Mouse (Mus musculus) adrenal gland, postnatal 25 days (tissue): ENCODE results near the gene Ada. TPM values are rescaled to one million over a fixed set of nuclear protein-coding genes. Genes with fewer than 3 reads are reported as not detected.

ENCODE experiments used
- DNase-seq: peaks from one replicate; pipeline ENCODE4 v3.0.0; 2021; ENCODE audit warnings: mixed read lengths
- total RNA-seq: library from RNA; stranded (reverse); gene quantifications from 2 replicates; pipeline ENCODE4 v1.2.3, GENCODE M21; 2021

Gene Ada
- total RNA-seq, 1 experiment from 2014 or later = 3.6 TPM

GRCm38 (mm10) chr2:163732021-163732420 is 18.0 kb downstream of the Ada start:
- no peak for DNase-seq

DNA sequence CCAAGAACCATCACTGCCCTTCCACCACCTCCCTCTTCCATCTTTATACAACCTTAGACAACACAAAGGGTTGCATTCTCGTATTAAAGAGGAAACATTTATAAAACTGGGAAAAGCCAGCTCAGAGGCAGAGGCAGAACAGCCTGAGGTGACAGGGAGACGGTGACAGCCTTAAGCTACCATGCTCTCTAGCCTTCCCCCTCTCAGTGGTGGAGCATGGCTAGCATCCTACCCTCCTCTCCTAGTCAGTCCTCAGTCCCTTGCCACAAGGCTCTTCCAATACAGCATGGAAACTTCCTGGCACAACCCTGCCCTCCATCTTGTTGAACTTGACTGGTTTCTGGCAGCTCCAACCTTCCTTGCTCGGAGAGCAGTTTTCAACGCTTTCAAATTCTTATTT is 21.7 kb downstream of the Ada start:
- no peak for DNase-seq

DNA sequence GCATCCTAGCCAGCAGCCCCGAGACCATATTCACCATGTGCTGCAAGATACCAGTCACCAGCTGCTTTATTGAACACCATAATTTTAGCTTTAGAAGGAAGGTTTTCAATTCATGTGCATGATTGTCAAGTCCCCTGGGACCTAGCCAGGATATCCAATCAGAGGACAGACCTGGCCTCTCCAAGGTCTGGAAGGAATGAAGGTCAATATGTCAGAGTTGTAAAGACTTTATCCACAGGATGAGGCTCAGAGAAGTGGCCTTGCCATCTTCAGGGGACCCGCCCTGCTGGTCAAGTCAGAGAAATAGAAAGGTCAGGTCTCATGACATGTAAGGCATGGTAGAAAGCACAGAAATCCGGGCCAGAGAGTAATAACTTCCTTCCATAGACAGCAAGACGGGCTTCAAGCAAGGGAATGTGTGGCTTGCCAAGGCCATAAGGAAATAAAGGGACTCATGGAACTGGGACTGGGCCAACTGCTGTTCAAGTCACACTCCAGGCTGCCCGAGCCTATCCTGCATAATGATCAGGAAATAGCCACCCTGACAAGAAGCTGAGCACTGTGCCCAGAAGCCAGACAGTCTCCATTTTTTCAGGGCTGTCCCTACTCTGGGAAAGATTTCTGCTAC is 23.2 kb downstream of the Ada start:
- DNase-seq = peak; percentile 23

GRCm38 (mm10) chr2:163722550-163722949 is 27.5 kb downstream of the Ada start:
- DNase-seq = peak; percentile 83

DNA sequence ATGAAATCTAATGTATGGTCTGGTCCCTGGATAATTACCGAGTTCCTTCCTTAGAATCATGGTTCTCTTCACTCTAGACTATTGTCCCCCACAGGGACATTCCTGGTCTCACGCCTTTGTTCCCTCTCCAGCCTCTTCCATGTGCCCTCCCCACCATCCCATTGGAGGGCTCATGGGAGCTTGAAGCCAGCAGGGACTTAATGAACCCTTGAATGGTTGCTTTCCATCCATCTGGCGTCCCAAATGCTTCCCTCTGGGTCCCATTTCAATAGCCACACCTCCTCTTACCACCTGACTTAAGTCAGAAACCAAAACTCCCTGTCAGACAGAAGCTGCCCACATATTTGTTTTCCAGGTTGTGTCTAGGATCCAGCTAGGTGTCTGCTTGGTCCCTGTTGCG is 30.4 kb downstream of the Ada start:
- DNase-seq = no peak

DNA sequence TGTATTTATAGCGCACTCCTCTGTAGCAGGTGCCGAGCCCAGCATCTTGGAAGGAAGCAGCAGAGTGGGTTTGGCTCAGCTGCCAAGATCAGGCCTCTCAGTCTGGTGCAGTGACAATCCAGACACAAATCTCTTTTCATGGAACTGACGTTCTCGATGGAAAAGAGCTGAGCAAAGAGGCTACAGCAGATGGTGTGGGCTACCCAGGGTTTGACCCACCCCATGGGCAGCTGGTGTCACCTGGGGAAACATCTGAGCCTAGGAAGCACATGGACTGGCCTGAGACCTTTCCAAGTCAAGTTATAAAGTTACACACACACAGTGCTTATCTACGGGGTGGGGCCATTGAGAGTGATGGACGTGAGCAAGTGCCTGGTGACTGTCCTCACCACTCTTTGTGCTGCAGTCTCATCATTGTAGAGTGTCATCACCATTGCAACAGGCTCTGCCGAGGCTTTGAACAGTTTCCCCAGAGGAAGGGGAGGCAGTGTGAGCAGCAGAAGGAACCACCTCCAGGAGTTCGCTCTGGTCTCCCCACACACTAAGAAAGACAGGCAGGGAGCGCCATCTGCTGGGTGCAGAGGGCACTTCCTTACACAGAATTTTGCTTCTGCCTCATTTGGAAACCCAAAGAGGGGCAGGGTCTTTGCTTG is 31.0 kb downstream of the Ada start:
- peak; percentile 83 for DNase-seq

DNA sequence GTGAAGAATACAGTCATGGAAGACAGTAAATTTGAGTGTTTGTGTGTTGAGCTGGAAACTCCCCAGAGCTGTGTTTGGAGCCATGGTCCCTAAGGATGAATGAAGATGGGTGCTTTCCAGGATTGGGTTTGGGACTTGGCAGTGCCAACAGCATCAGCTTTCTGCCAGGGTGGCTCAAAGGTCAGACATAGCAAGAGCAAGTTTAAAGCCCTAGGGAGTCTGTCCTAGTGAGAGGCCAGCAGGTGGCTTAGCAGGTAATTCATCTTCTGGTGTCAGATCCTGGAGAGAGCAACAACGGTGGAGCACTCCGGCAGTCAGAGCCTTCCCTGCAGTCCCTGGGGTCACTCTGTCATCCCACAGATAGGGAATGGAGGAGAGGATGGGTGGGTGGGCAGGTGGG is 31.5 kb downstream of the Ada start:
- no peak for DNase-seq

GRCm38 (mm10) chr2:163716853-163717252 is 33.2 kb downstream of the Ada start:
- no peak for DNase-seq

- DNase-seq = no peak
Observed at GRCm38 (mm10) chr2:163716448-163716847, 33.6 kb downstream of the Ada start.

GRCm38 (mm10) chr2:163713340-163713739 is 36.7 kb downstream of the Ada start:
- DNase-seq = no peak

DNA sequence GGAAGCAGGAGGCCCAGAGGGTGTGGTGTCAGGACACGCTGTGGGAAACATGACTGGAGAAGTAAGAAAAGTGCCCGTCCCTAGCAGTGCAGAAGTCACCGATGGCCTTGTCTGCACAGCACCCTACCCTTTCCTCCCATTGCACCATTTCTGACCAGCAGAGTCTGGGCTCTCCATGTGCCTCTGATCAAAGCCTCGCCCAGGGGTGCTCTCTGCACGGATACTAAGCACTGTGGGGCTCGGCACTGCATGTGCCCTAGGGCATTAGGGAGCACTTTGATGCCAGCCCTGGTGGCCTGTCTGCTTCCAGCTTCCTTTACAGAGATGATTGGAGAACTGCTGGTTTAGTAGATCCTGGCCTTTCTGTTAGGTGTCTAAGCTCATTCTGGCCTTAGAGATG is 37.2 kb downstream of the Ada start:
- DNase-seq = no peak

GRCm38 (mm10) chr2:163712473-163712872 is 37.6 kb downstream of the Ada start:
- no peak for DNase-seq

DNA sequence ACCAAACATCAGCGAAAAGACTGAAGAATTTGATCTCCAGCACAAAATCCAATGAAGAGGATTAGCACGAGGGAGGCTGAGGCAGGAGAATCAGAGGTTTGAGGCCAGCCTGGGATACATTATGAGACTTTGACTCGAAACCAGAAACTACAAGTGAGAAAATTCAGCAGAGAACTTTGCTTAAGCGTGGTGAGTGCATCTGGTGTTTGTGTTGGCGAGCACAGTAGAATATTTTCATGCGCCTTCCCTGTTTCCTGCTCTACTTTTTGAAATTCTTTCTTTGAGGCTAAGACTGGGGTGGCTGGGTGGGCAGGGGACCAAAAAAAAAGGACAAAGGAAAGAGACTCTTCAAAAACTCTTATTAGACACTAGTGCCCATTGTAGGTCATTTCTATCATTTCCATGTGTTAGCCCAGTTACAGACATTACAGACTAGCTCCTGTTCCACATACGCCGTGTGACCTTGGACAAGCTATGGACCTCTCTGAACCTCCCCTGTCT is 38.6 kb downstream of the Ada start:
- DNase-seq = no peak

DNA sequence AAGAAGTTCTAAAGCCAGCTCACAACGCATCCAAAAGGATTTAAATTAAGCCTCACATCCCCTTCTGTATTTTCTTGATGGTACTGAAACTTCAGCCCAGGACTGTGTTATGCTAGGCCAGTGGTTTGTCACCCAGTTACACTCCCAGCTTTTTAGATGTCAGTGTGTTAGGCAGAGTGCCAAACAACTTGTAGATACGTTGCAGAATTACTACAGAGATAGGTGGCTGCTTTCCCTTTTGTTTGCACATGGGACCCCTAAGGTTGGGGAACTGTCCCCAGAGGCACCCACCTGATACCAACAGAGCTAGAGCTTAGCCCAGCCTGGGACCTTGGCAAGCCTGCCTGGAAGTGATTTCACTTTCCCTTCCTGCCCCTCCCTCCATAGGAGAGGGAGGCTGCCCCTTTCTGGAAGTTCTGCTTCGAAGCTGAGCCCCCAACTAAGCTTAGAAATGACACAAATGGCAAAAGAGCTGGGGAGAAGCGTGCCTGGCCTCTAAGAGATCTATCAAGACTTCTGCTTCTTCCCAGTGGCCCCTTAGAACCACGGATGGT is 39.4 kb downstream of the Ada start:
- DNase-seq = no peak

- no peak for DNase-seq
Observed at GRCm38 (mm10) chr2:163710000-163710399, 40.0 kb downstream of the Ada start.

- no peak for DNase-seq
Observed at GRCm38 (mm10) chr2:163708763-163709250, 41.2 kb downstream of the Ada start.

GRCm38 (mm10) chr2:163708321-163708720 is 41.7 kb downstream of the Ada start:
- DNase-seq = no peak

DNA sequence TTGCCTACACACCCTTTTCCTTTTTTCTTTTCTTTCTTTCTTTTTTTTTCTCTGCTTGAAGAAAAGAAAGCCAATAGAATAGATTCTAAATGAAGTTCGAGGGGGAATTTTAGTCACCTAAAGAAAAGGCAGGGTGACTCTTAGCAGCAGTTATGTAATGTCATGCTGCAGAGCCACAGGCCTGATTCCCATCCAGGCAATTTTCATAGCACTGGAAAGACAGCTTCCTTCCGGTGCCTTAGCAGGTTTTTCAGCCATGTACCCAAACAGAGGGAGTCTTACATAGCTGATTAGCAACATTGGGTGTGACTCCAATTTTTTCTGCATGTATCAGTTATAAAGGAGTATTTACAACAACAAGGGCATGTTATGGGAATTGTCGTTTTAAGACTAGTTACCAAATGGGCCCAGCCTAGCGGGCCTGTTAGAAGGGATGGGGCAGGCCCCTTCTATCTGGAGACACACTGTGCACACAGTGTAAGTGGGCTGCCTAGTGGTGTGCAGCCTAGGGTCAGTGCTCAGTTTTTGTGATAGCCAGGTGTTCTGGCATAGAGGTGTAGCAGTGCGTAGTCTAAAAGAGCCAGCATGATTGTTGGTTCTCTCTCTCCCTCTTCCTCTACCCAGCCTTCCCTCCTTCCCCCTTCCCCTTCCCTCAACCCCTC is 46.3 kb downstream of the Ada start:
- DNase-seq = no peak

- DNase-seq = no peak
Observed at GRCm38 (mm10) chr2:163702921-163703320, 47.1 kb downstream of the Ada start.

DNA sequence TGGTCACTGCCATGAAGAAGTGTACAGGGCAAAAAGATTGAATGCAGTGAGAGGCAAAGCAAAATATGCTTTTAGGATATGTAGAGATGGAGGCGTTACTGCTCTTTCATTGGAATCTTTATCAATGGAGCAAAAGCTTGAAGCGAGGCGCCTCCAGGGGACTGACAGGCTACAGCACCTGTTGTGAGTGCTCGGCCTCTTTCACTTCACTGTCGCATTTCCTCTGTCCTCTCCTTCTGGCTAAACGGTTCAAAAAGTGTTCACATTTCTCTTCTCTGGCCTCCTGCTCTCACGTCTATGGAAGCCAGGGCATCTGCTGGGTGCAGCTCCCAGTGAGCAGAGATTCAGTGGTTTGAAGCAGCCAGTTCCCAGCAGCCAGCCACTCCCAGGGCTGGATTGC is 47.6 kb downstream of the Ada start:
- no peak for DNase-seq

- DNase-seq = no peak
Observed at GRCm38 (mm10) chr2:163699078-163699780, 50.8 kb downstream of the Ada start.

GRCm38 (mm10) chr2:163697764-163698480 is 52.1 kb downstream of the Ada start:
- no peak for DNase-seq
